Mouse (Mus musculus): ENCODE results near the gene Hs3st3b1. TPM values are rescaled to one million over a fixed set of nuclear protein-coding genes. Genes with fewer than 3 reads are reported as not detected.

Gene Hs3st3b1
- total and polyA plus RNA-seq, 2 experiments from 2014 or later = 0.86 to 2.9 TPM

GRCm38 (mm10) chr11:63897856-63898508 lies 24.1 kb downstream of the Hs3st3b1 start:
- Histone ChIP-seq H3K4me3 (ENCODE audit: low read depth, low read length) (no peak overlapping the region), H3K27ac (ENCODE audit: low read depth) (no peak overlapping the region), H3K9me3 (replicated peaks; ENCODE audit: control insufficient read depth, low read length) (no peaks in the 10 kb centered on the region), H3K4me1 (ENCODE audit: control insufficient read depth, insufficient read depth) (no peaks in the 10 kb centered on the region), H3K36me3 (replicated peaks; ENCODE audit: control insufficient read depth, insufficient read depth, low read length) (no peaks in the 10 kb centered on the region), H3K4me2 (ENCODE audit: low read depth, low read length) (no peak overlapping the region), H3K27me3 (ENCODE audit: control insufficient read depth, insufficient read depth, low read length) (no peaks in the 10 kb centered on the region), H3K9ac (replicated peaks; ENCODE audit: low read depth, low read length) (no peak overlapping the region)
- WGBS = 77% methylated on average over 13 of the region's 13 CpGs
- DNase-seq (ENCODE audit: low spot score) (no peak), ATAC-seq (ENCODE audit: insufficient read depth, low read depth) (no peak)
- TF ChIP-seq CTCF (IDR thresholded peaks at IDR 0.05; ENCODE audit: low read depth) (no peak), EP300 (IDR thresholded peaks at IDR 0.05; ENCODE audit: low read depth) (no peak)

GRCm38 (mm10) chr11:63897011-63897410 lies 25.1 kb downstream of the Hs3st3b1 start:
- WGBS = 70% methylated on average over 2 of the region's 2 CpGs
- no peak for ATAC-seq (ENCODE audit: insufficient read depth, low read depth)
- no peak overlapping the region for H3K9ac ChIP-seq (replicated peaks; ENCODE audit: low read depth, low read length)

GRCm38 (mm10) chr11:63894188-63894587 lies 27.9 kb downstream of the Hs3st3b1 start:
- Histone ChIP-seq H3K4me3 (ENCODE audit: low read depth, low read length) (no peak overlapping the region), H3K36me3 (replicated peaks; ENCODE audit: control insufficient read depth, insufficient read depth, low read length) (no peaks in the 10 kb centered on the region), H3K27ac (ENCODE audit: low read depth) (no peak overlapping the region), H3K9me3 (replicated peaks; ENCODE audit: control insufficient read depth, low read length) (no peaks in the 10 kb centered on the region), H3K4me2 (ENCODE audit: low read depth, low read length) (no peak overlapping the region), H3K9ac (replicated peaks; ENCODE audit: low read depth, low read length) (no peak overlapping the region), H3K27me3 (ENCODE audit: control insufficient read depth, insufficient read depth, low read length) (no peaks in the 10 kb centered on the region), H3K4me1 (ENCODE audit: control insufficient read depth, insufficient read depth) (no peaks in the 10 kb centered on the region)
- ATAC-seq (ENCODE audit: insufficient read depth, low read depth) = no peak
- DNase-seq (ENCODE audit: low spot score) = no peak
- 81% methylated on average over 6 of the region's 6 CpGs for WGBS
- TF ChIP-seq EP300 (IDR thresholded peaks at IDR 0.05; ENCODE audit: low read depth) = no peak
- TF ChIP-seq CTCF (IDR thresholded peaks at IDR 0.05; ENCODE audit: low read depth) = no peak

More at GRCm38 (mm10) chr11:63897011-63897410, 25.1 kb downstream of the Hs3st3b1 start:
- H3K4me2 ChIP-seq (ENCODE audit: low read depth, low read length) = no peak overlapping the region
- H3K36me3 ChIP-seq (replicated peaks; ENCODE audit: control insufficient read depth, insufficient read depth, low read length) = no peaks in the 10 kb centered on the region
- H3K9me3 ChIP-seq (replicated peaks; ENCODE audit: control insufficient read depth, low read length) = no peaks in the 10 kb centered on the region
- no peaks in the 10 kb centered on the region for H3K27me3 ChIP-seq (ENCODE audit: control insufficient read depth, insufficient read depth, low read length)
- DNase-seq (ENCODE audit: low spot score) = no peak
- no peak for TF ChIP-seq EP300 (IDR thresholded peaks at IDR 0.05; ENCODE audit: low read depth)
- TF ChIP-seq CTCF (IDR thresholded peaks at IDR 0.05; ENCODE audit: low read depth) = no peak
- H3K27ac ChIP-seq (ENCODE audit: low read depth) = no peak overlapping the region
- no peaks in the 10 kb centered on the region for H3K4me1 ChIP-seq (ENCODE audit: control insufficient read depth, insufficient read depth)
- no peak overlapping the region for H3K4me3 ChIP-seq (ENCODE audit: low read depth, low read length)

GRCm38 (mm10) chr11:63893557-63893956 lies 28.5 kb downstream of the Hs3st3b1 start:
- Histone ChIP-seq H3K27me3 (ENCODE audit: control insufficient read depth, insufficient read depth, low read length) (no peaks in the 10 kb centered on the region), H3K9me3 (replicated peaks; ENCODE audit: control insufficient read depth, low read length) (no peaks in the 10 kb centered on the region), H3K4me2 (ENCODE audit: low read depth, low read length) (no peak overlapping the region), H3K36me3 (replicated peaks; ENCODE audit: control insufficient read depth, insufficient read depth, low read length) (no peaks in the 10 kb centered on the region), H3K4me1 (ENCODE audit: control insufficient read depth, insufficient read depth) (no peaks in the 10 kb centered on the region), H3K4me3 (ENCODE audit: low read depth, low read length) (no peak overlapping the region), H3K27ac (ENCODE audit: low read depth) (no peak overlapping the region), H3K9ac (replicated peaks; ENCODE audit: low read depth, low read length) (no peak overlapping the region)
- DNase-seq (ENCODE audit: low spot score) (no peak), ATAC-seq (ENCODE audit: insufficient read depth, low read depth) (no peak)
- TF ChIP-seq CTCF (IDR thresholded peaks at IDR 0.05; ENCODE audit: low read depth) (no peak), EP300 (IDR thresholded peaks at IDR 0.05; ENCODE audit: low read depth) (no peak)
- 85% methylated on average over 6 of the region's 6 CpGs for WGBS

- 53% methylated on average over 7 of the region's 7 CpGs for WGBS
- H3K36me3 ChIP-seq (replicated peaks; ENCODE audit: control insufficient read depth, insufficient read depth, low read length) = no peaks in the 10 kb centered on the region
- no peaks in the 10 kb centered on the region for H3K4me1 ChIP-seq (ENCODE audit: control insufficient read depth, insufficient read depth)
- no peak for TF ChIP-seq EP300 (IDR thresholded peaks at IDR 0.05; ENCODE audit: low read depth)
- TF ChIP-seq CTCF (IDR thresholded peaks at IDR 0.05; ENCODE audit: low read depth) = no peak
- ATAC-seq (ENCODE audit: insufficient read depth, low read depth) = no peak
- no peaks in the 10 kb centered on the region for H3K27me3 ChIP-seq (ENCODE audit: control insufficient read depth, insufficient read depth, low read length)
- H3K4me2 ChIP-seq (ENCODE audit: low read depth, low read length) = no peak overlapping the region
- no peak overlapping the region for H3K27ac ChIP-seq (ENCODE audit: low read depth)
- no peak overlapping the region for H3K4me3 ChIP-seq (ENCODE audit: low read depth, low read length)
- no peak overlapping the region for H3K9ac ChIP-seq (replicated peaks; ENCODE audit: low read depth, low read length)
- no peaks in the 10 kb centered on the region for H3K9me3 ChIP-seq (replicated peaks; ENCODE audit: control insufficient read depth, low read length)
- no peak for DNase-seq (ENCODE audit: low spot score)
Measured at GRCm38 (mm10) chr11:63891479-63892020, 30.5 kb downstream of the Hs3st3b1 start.

GRCm38 (mm10) chr11:63883385-63883784 lies 38.7 kb downstream of the Hs3st3b1 start:
- Histone ChIP-seq H3K4me2 (ENCODE audit: low read depth, low read length) (no peak overlapping the region), H3K27me3 (ENCODE audit: control insufficient read depth, insufficient read depth, low read length) (no peaks in the 10 kb centered on the region), H3K4me1 (ENCODE audit: control insufficient read depth, insufficient read depth) (no peaks in the 10 kb centered on the region), H3K4me3 (ENCODE audit: low read depth, low read length) (no peak overlapping the region), H3K36me3 (replicated peaks; ENCODE audit: control insufficient read depth, insufficient read depth, low read length) (no peaks in the 10 kb centered on the region), H3K9ac (replicated peaks; ENCODE audit: low read depth, low read length) (no peak overlapping the region), H3K9me3 (replicated peaks; ENCODE audit: control insufficient read depth, low read length) (no peaks in the 10 kb centered on the region), H3K27ac (ENCODE audit: low read depth) (no peak overlapping the region)
- TF ChIP-seq EP300 (IDR thresholded peaks at IDR 0.05; ENCODE audit: low read depth) (no peak), CTCF (IDR thresholded peaks at IDR 0.05; ENCODE audit: low read depth) (no peak)
- ATAC-seq (ENCODE audit: insufficient read depth, low read depth) = no peak
- WGBS = 81% methylated on average over 3 of the region's 3 CpGs
- no peak for DNase-seq (ENCODE audit: low spot score)

All from heart, postnatal 0 days (tissue).